Mouse (Mus musculus): ENCODE data around the gene Fastkd1.

DNA sequence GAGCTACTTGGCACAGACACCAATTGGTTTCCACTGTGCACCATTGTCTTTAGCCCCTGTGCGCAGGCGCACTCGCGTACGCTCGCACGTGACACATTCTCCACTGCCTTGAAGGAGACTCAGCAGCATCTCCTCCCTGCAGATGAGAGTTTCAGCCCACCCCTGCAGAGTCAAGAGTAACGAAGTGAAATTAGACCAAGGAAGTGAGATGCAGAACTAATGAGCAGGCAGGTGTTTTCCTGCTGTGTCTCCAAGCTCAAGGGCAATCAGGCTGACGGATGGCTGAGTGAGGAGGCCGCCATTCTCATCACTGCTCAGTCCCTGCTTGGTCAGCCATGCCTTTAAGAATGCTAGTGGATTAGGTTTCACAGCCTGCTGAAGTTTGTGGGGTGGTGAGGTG is 73.2 kb downstream of the Fastkd1 start:
- TF ChIP-seq CTCF (IDR thresholded peaks at IDR 0.05; ENCODE audit: borderline replicate concordance, extremely low read depth, insufficient read depth, insufficient read length) (no peak), POLR2A (IDR thresholded peaks at IDR 0.05; ENCODE audit: borderline replicate concordance, extremely low read depth, insufficient read depth, insufficient read length, poor library complexity, severe bottlenecking) (no peak)
